Mouse (Mus musculus): ENCODE data around the gene Klk8.

DNA sequence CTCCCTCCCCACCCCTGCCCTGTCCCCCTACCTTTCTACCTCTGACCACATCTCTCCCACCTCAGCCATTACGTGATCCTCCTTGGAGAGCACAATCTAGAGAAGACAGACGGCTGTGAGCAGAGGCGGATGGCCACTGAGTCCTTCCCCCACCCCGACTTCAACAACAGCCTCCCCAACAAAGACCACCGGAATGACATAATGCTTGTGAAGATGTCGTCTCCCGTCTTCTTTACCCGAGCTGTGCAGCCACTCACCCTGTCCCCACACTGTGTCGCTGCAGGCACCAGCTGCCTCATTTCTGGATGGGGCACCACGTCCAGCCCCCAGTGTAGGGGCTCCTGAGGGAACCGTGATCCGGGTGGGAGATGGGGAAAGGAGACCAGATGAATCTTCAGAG, 20.0 kb upstream of the Klk8 start:
- TF ChIP-seq CTCF (IDR thresholded peaks at IDR 0.05; ENCODE audit: low read depth) (no peak), EP300 (optimal IDR thresholded peaks at IDR 0.05) (no peak)

Data from stomach, postnatal 0 days (tissue).